Mouse (Mus musculus) embryonic facial prominence, embryonic 12.5 days (tissue): ENCODE results near the gene Mettl21c. TPM values are rescaled to one million over a fixed set of nuclear protein-coding genes. Genes with fewer than 3 reads are reported as not detected.

Source experiments
- ATAC-seq: fragments of 200-750 bp; cut with Nextera tagmentation; 2 replicates; pipeline ENCODE4 v1.8.0; 2017; ENCODE audit not compliant: insufficient number of reproducible peaks, insufficient read depth, low FRiP score, low TSS enrichment
- H3K27ac ChIP-seq: fragments of 300-500 bp; sonication (generic); 2 replicates; pipeline ENCODE4 v1.5.1; 2016; ENCODE audit warnings: mild to moderate bottlenecking
- H3K27me3 ChIP-seq: fragments of 300-500 bp; sonication (generic); 2 replicates; pipeline ENCODE4 v1.6.1; 2016; ENCODE audit warnings: mild to moderate bottlenecking, moderate library complexity
- H3K36me3 ChIP-seq: fragments of 300-500 bp; sonication (generic); 2 replicates; pipeline ENCODE4 v1.6.1; 2016; ENCODE audit warnings: mild to moderate bottlenecking
- H3K4me1 ChIP-seq: fragments of 300-500 bp; sonication (generic); 2 replicates; pipeline ENCODE4 v1.6.1; 2016
- H3K4me2 ChIP-seq: fragments of 300-500 bp; sonication (generic); replicated peaks from 2 replicates; pipeline ENCODE4 v1.6.1; 2016; ENCODE audit warnings: mild to moderate bottlenecking, moderate library complexity
- H3K4me3 ChIP-seq: fragments of 300-500 bp; sonication (generic); 2 replicates; pipeline ENCODE4 v1.5.1; 2016; ENCODE audit warnings: mild to moderate bottlenecking
- H3K9ac ChIP-seq: fragments of 300-500 bp; sonication (generic); 2 replicates; pipeline ENCODE4 v1.6.1; 2016; ENCODE audit warnings: mild to moderate bottlenecking, moderate library complexity
- H3K9me3 ChIP-seq: fragments of 300-500 bp; sonication (generic); 2 replicates; pipeline ENCODE4 v1.6.1; 2016; ENCODE audit warnings: mild to moderate bottlenecking, moderate library complexity
- WGBS: fragments of 180-500 bp; shearing (Covaris S2); methylation state at CpG from one replicate; pipeline ENCODE4 v1.1.7; 2016; 5-methylcytosine and 5-hydroxymethylcytosine counted together
- polyA plus RNA-seq: library from polyadenylated mRNA; unstranded; fragments of >200 nt; fragmentation: Nextera tagmentation; extraction: Ambion mirVana; gene quantifications from 2 replicates; pipeline ENCODE4 v1.2.1, GENCODE M21; 2016

Mettl21c gene
- polyA plus RNA-seq, 1 experiment from 2014 or later = 0.61 TPM

DNA sequence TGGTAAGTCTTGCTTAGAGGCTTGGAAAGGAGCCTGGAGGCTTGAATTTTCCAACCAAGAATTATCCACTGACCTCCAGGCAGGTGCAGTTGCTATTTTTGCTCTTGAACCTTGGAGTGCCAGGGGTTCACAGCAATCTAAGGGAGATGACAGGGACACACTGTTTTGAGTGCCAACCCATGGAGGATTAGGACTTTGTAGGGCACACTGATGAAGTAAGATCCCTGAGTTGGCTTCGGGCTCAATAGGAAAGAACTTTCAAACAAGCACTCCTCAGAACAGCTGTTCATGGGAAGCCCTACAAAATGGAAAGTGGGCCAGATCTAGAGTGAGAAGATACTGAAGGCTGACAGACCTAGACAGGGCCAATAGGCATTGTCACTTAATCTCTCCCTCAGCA is 2.8 kb upstream of the Mettl21c start:
- 82% methylated on average over 1 of the region's 1 CpGs for WGBS
- H3K27ac ChIP-seq = no peak overlapping the region
- ATAC-seq = no peak
- H3K9me3 ChIP-seq = no peaks in the 10 kb centered on the region
- H3K36me3 ChIP-seq = no peaks in the 10 kb centered on the region
- no peak overlapping the region for H3K4me3 ChIP-seq
- no peak overlapping the region for H3K4me2 ChIP-seq
- no peaks in the 10 kb centered on the region for H3K4me1 ChIP-seq
- H3K27me3 ChIP-seq = no peaks in the 10 kb centered on the region
- no peak overlapping the region for H3K9ac ChIP-seq

GRCm38 (mm10) chr1:44015556-44015955 is 4.3 kb downstream of the Mettl21c start:
- 88% methylated on average over 2 of the region's 2 CpGs for WGBS
- Histone ChIP-seq H3K36me3 (no peaks in the 10 kb centered on the region), H3K27ac (no peak overlapping the region), H3K4me2 (no peak overlapping the region), H3K9ac (no peak overlapping the region), H3K27me3 (no peaks in the 10 kb centered on the region), H3K4me3 (no peak overlapping the region), H3K9me3 (no peaks in the 10 kb centered on the region), H3K4me1 (no peaks in the 10 kb centered on the region)
- ATAC-seq = no peak

- H3K9ac ChIP-seq = no peak overlapping the region
- peaks cover 11% of the 10 kb centered on the region for H3K36me3 ChIP-seq
- H3K27me3 ChIP-seq = no peaks in the 10 kb centered on the region
- H3K4me1 ChIP-seq = no peaks in the 10 kb centered on the region
- no peak overlapping the region for H3K4me2 ChIP-seq
- 96% methylated on average over 2 of the region's 2 CpGs for WGBS
- H3K4me3 ChIP-seq = no peak overlapping the region
- H3K9me3 ChIP-seq = no peaks in the 10 kb centered on the region
- H3K27ac ChIP-seq = no peak overlapping the region
- ATAC-seq = no peak
Measured at GRCm38 (mm10) chr1:44004513-44004912, 15.3 kb downstream of the Mettl21c start.

DNA sequence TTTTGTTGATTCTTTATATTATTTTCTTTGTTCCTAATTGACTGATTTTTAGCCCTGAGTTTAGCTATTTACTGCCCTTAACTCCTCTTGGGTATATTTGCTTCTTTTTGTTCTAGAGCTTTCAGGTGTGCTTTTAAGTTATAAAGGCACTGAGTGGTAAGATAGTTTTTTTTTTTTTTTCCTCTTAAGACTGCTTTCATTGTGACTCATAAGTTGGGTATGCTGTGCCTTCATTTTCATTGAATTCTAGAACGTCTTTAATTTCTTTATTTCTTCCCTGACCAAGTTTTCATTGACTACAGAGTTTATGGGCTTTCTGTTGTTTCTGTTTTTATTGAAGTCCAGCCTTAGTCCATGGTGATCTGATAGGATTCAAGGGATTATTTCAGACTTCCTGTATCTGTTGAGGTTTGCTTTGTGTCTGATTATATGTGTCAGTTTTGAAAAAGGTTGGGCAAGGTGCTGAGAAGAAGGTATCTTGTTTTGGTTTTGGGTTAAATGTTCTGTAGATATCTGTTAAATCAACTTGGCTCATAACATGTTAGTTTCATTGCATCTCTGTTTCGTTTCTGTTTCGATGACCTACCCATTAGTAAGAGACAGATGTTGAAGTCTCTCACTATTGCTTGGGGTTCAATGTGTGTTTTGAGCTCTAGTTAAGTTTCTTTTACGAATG is 22.8 kb downstream of the Mettl21c start:
- H3K4me1 ChIP-seq = no peaks in the 10 kb centered on the region
- no peak overlapping the region for H3K27ac ChIP-seq
- ATAC-seq = no peak
- H3K4me2 ChIP-seq = no peak overlapping the region
- no peaks in the 10 kb centered on the region for H3K27me3 ChIP-seq
- peaks cover 52% of the 10 kb centered on the region for H3K36me3 ChIP-seq
- no peak overlapping the region for H3K9ac ChIP-seq
- WGBS = 95% methylated on average over 4 of the region's 4 CpGs
- no peak overlapping the region for H3K4me3 ChIP-seq
- no peaks in the 10 kb centered on the region for H3K9me3 ChIP-seq

- Histone ChIP-seq H3K36me3 (peaks cover 43% of the 10 kb centered on the region), H3K9ac (no peak overlapping the region), H3K4me2 (no peak overlapping the region), H3K4me3 (no peak overlapping the region), H3K4me1 (no peaks in the 10 kb centered on the region), H3K27me3 (no peaks in the 10 kb centered on the region), H3K27ac (no peak overlapping the region), H3K9me3 (no peaks in the 10 kb centered on the region)
- WGBS = 67% methylated on average over 3 of the region's 3 CpGs
- ATAC-seq = no peak
Measured at GRCm38 (mm10) chr1:43971089-43971488, 48.7 kb downstream of the Mettl21c start.

DNA sequence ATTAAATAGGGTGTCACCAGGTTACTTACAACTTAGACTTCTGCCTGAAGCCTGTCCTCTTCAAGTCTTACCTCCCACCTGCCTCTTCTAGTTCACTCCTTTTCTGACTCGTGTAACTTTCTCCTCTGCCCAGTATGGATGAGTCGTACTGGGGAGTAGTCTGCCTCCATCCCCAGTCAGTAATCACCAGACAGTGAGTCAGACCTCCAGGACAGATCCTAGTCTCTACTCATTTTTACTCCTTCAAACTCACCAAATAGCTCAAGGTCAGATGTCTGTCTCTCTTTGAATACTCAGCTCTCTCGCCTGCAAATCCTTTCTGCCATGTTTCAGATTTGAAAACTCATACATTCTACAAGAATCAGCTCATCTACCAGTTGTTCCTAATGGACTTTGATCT is 50.5 kb downstream of the Mettl21c start:
- H3K36me3 ChIP-seq = peaks cover 36% of the 10 kb centered on the region
- no peaks in the 10 kb centered on the region for H3K27me3 ChIP-seq
- H3K4me2 ChIP-seq = no peak overlapping the region
- H3K4me3 ChIP-seq = no peak overlapping the region
- WGBS = 93% methylated on average over 3 of the region's 3 CpGs
- H3K4me1 ChIP-seq = no peaks in the 10 kb centered on the region
- ATAC-seq = no peak
- H3K9ac ChIP-seq = no peak overlapping the region
- H3K9me3 ChIP-seq = no peaks in the 10 kb centered on the region
- no peak overlapping the region for H3K27ac ChIP-seq

- H3K4me3 ChIP-seq = no peak overlapping the region
- no peak for ATAC-seq
- H3K4me1 ChIP-seq = no peaks in the 10 kb centered on the region
- no peak overlapping the region for H3K9ac ChIP-seq
- no peak overlapping the region for H3K27ac ChIP-seq
- no peaks in the 10 kb centered on the region for H3K27me3 ChIP-seq
- no peaks in the 10 kb centered on the region for H3K9me3 ChIP-seq
- no peak overlapping the region for H3K4me2 ChIP-seq
- 88% methylated on average over 4 of the region's 4 CpGs for whole genome bisulfite sequencing
- peaks cover 31% of the 10 kb centered on the region for H3K36me3 ChIP-seq
Measured at GRCm38 (mm10) chr1:43966756-43967155, 53.1 kb downstream of the Mettl21c start.

DNA sequence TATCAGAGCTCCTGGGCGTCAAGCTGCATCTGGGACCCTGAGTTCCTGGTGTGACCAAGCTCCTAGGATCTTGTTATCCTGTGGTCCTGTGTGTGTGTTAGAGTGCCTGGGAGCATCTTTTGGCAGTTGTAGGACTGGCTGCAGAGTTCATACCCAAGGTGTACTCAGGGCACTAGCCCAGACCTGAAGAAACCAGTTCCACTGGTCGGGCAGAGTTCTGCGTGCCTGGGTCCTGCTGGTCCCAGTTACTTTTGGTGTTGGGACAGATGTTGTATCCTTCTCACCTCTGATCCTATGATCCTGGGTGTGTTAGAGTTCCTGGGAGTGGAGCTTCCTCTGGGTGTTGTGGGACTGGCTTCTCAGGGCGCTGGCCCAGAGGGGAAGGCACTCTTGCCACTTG is 55.5 kb downstream of the Mettl21c start:
- Histone ChIP-seq H3K4me3 (no peak overlapping the region), H3K9ac (no peak overlapping the region), H3K4me1 (no peaks in the 10 kb centered on the region), H3K27ac (no peak overlapping the region), H3K9me3 (no peaks in the 10 kb centered on the region), H3K27me3 (no peaks in the 10 kb centered on the region), H3K4me2 (no peak overlapping the region), H3K36me3 (peaks cover 26% of the 10 kb centered on the region)
- WGBS = 92% methylated on average over 4 of the region's 4 CpGs
- ATAC-seq = no peak

Other genes starting within 250 kb of the Mettl21c start
- gene Uxs1, start 192.2 kb downstream of the Mettl21c start, polyA plus RNA-seq = 23.1 and 24.9 TPM in 2 replicates
- 67.0 and 67.8 TPM in 2 replicates for gene Tpp2, start 86.4 kb downstream of the Mettl21c start, polyA plus RNA-seq
- gene Gm8251, start 41.9 kb upstream of the Mettl21c start, polyA plus RNA-seq = 0.03 and 0.06 TPM in 2 replicates
- gene Tex30, start 82.4 kb upstream of the Mettl21c start, polyA plus RNA-seq = 76.1 and 79.0 TPM in 2 replicates
- gene Kdelc1, start 98.8 kb upstream of the Mettl21c start, polyA plus RNA-seq = 69.9 and 80.1 TPM in 2 replicates
- 26.4 and 31.5 TPM in 2 replicates for gene Bivm, start 98.9 kb upstream of the Mettl21c start, polyA plus RNA-seq
- 33.0 and 35.9 TPM in 2 replicates for gene Ercc5, start 127.7 kb upstream of the Mettl21c start, polyA plus RNA-seq
- gene Mettl21e, start 198.9 kb upstream of the Mettl21c start, polyA plus RNA-seq = 0.05 TPM in 1 of 2 replicates, not detected in the other